Mouse (Mus musculus) forebrain, embryonic 10.5 days (tissue): ENCODE results near the gene Ppia. TPM values are rescaled to one million over a fixed set of nuclear protein-coding genes. Genes with fewer than 3 reads are reported as not detected.
"Not testable (repeated sequence)": the region's sequence is repeated elsewhere in the genome, so short reads cannot be mapped to it uniquely, and the experiment has no call there.

Experiments
- DNase-seq: peaks from one replicate; pipeline ENCODE4 v3.0.0-alpha.2; 2017; ENCODE audit warnings: low spot score; ENCODE audit errors: extremely low spot score
- H3K27ac ChIP-seq: fragments of 300-500 bp; sonication (generic); 2 replicates; pipeline ENCODE4 v1.5.1; 2016; ENCODE audit warnings: mild to moderate bottlenecking
- H3K27me3 ChIP-seq: fragments of 300-500 bp; sonication (generic); 2 replicates; pipeline ENCODE4 v1.6.1; 2016; ENCODE audit warnings: mild to moderate bottlenecking; ENCODE audit not compliant: poor library complexity, severe bottlenecking
- H3K36me3 ChIP-seq: fragments of 300-500 bp; sonication (generic); replicated peaks from 2 replicates; pipeline ENCODE4 v1.6.1; 2016; ENCODE audit warnings: mild to moderate bottlenecking, moderate library complexity
- H3K4me1 ChIP-seq: fragments of 300-500 bp; sonication (generic); 2 replicates; pipeline ENCODE4 v1.6.1; 2016
- H3K4me3 ChIP-seq: fragments of 300-500 bp; sonication (generic); 2 replicates; pipeline ENCODE4 v1.5.1; 2016; ENCODE audit warnings: mild to moderate bottlenecking, moderate library complexity
- H3K9me3 ChIP-seq: fragments of 300-500 bp; sonication (generic); 2 replicates; pipeline ENCODE4 v1.6.1; 2016; ENCODE audit warnings: mild to moderate bottlenecking, moderate library complexity
- WGBS: fragments of 180-500 bp; shearing (Covaris S2); methylation state at CpG from one replicate; pipeline ENCODE4 v1.1.7; 2016; 5-methylcytosine and 5-hydroxymethylcytosine counted together
- polyA plus RNA-seq: library from polyadenylated mRNA; unstranded; fragments of >200 nt; fragmentation: Nextera tagmentation; extraction: Ambion mirVana; gene quantifications from 2 replicates; pipeline ENCODE4 v1.2.1, GENCODE M21; 2016

Gene Ppia
- polyA plus RNA-seq, 1 experiment from 2014 or later, result 6,009 TPM

- Histone ChIP-seq H3K27ac (no peak overlapping the region), H3K9me3 (no peaks in the 10 kb centered on the region), H3K27me3 (no peaks in the 10 kb centered on the region), H3K4me1 (no peaks in the 10 kb centered on the region), H3K4me3 (no peak overlapping the region), H3K36me3 (peaks cover 98% of the 10 kb centered on the region)
- DNase-seq, result no peak
- WGBS, result 94% methylated on average over 7 of the region's 7 CpGs
Observed at GRCm38 (mm10) chr11:6430186-6430585, 14.9 kb downstream of the Ppia start.

GRCm38 (mm10) chr11:6436442-6436841, 21.2 kb downstream of the Ppia start:
- Histone ChIP-seq H3K4me3 (no peak overlapping the region), H3K36me3 (peaks cover 97% of the 10 kb centered on the region), H3K27me3 (no peaks in the 10 kb centered on the region), H3K9me3 (no peaks in the 10 kb centered on the region), H3K4me1 (no peaks in the 10 kb centered on the region), H3K27ac (no peak overlapping the region)
- DNase-seq, result no peak
- 72% methylated on average over 8 of the region's 8 CpGs for WGBS

- Histone ChIP-seq H3K27me3 (no peaks in the 10 kb centered on the region), H3K36me3 (peaks cover 96% of the 10 kb centered on the region), H3K27ac (no peak overlapping the region), H3K9me3 (no peaks in the 10 kb centered on the region), H3K4me1 (no peaks in the 10 kb centered on the region), H3K4me3 (no peak overlapping the region)
- WGBS, result 93% methylated on average over 2 of the region's 2 CpGs
- DNase-seq, result no peak
Observed at GRCm38 (mm10) chr11:6437667-6438066, 22.4 kb downstream of the Ppia start.

GRCm38 (mm10) chr11:6440171-6440570, 24.9 kb downstream of the Ppia start:
- 94% methylated on average over 4 of the region's 4 CpGs for WGBS
- H3K36me3 ChIP-seq, result peaks cover 72% of the 10 kb centered on the region
- H3K9me3 ChIP-seq, result no peaks in the 10 kb centered on the region
- H3K4me3 ChIP-seq, result no peak overlapping the region
- peaks cover 11% of the 10 kb centered on the region for H3K4me1 ChIP-seq
- no peak for DNase-seq
- H3K27me3 ChIP-seq, result no peaks in the 10 kb centered on the region
- no peak overlapping the region for H3K27ac ChIP-seq

GRCm38 (mm10) chr11:6442566-6442965, 27.3 kb downstream of the Ppia start:
- H3K4me3 ChIP-seq, result peak overlapping the region; percentile 85; the same call in 1 of the 2 replicates
- DNase-seq, result no peak
- no peaks in the 10 kb centered on the region for H3K9me3 ChIP-seq
- H3K27me3 ChIP-seq, result no peaks in the 10 kb centered on the region
- no peak overlapping the region for H3K27ac ChIP-seq
- H3K4me1 ChIP-seq, result peaks cover 14% of the 10 kb centered on the region
- H3K36me3 ChIP-seq, result peaks cover 48% of the 10 kb centered on the region
- WGBS, result 94% methylated on average over 4 of the region's 4 CpGs

- H3K4me3 ChIP-seq, result peak overlapping the region; percentile 85
- peak overlapping the region; percentile 99 for H3K27ac ChIP-seq
- peaks cover 2% of the 10 kb centered on the region; the same call in 1 of the 2 replicates for H3K9me3 ChIP-seq
- no peak for DNase-seq
- 67% methylated on average over 4 of the region's 4 CpGs for WGBS
- no peaks in the 10 kb centered on the region for H3K27me3 ChIP-seq
- H3K36me3 ChIP-seq, result peaks cover 43% of the 10 kb centered on the region
- H3K4me1 ChIP-seq, result peaks cover 14% of the 10 kb centered on the region
Observed at GRCm38 (mm10) chr11:6443102-6443501, 27.9 kb downstream of the Ppia start.

GRCm38 (mm10) chr11:6443727-6444076, 28.5 kb downstream of the Ppia start:
- Histone ChIP-seq H3K27ac (peak overlapping the region; percentile 99), H3K9me3 (peaks cover 4% of the 10 kb centered on the region; the same call in 1 of the 2 replicates), H3K36me3 (peaks cover 37% of the 10 kb centered on the region), H3K4me3 (peak overlapping the region; percentile 85), H3K4me1 (peaks cover 14% of the 10 kb centered on the region), H3K27me3 (no peaks in the 10 kb centered on the region)
- no peak for DNase-seq
- 1% methylated on average over 10 of the region's 10 CpGs for WGBS

- Histone ChIP-seq H3K4me3 (peak within 1 kb of the TSS; percentile 85), H3K27ac (peak within 1 kb of the TSS; percentile 99), H3K9me3 (peaks cover 4% of the 10 kb centered on the region; the same call in 1 of the 2 replicates), H3K36me3 (peaks cover 31% of the 10 kb centered on the region), H3K4me1 (peaks cover 14% of the 10 kb centered on the region), H3K27me3 (no peaks in the 10 kb centered on the region)
- WGBS, result under 1% methylated on average over 79 of the region's 80 CpGs
- peak; percentile 100 for DNase-seq
Observed at GRCm38 (mm10) chr11:6444077-6444853, 29.0 kb downstream of the Ppia start, which contains the start of gene H2afv. Gene H2afv (minus strand): TSS chr11:6444443.

DNA sequence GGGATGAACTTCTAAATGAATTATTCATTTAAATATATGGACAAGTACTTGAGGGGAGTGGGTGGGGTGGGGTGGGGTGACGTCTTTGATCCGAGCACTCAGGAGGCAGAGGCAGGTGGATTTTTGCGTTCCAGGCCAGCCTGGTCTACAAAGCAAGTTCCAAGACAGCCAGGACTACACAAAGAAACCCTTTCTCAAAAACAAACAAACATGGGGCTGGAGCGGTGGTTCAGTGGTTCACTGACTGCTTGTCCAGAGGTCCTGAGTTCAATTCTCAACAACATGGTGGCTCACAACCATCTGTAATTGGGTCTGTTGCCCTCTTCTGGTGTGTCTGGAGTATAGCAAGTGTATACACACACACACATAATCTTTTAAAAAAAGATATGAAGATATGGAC, 30.2 kb downstream of the Ppia start:
- Histone ChIP-seq H3K4me3 (peak overlapping the region; percentile 85; the same call in 1 of the 2 replicates), H3K27me3 (no peaks in the 10 kb centered on the region), H3K27ac (peak overlapping the region; percentile 99), H3K36me3 (peaks cover 23% of the 10 kb centered on the region), H3K4me1 (peaks cover 14% of the 10 kb centered on the region), H3K9me3 (peaks cover 4% of the 10 kb centered on the region; the same call in 1 of the 2 replicates)
- no peak for DNase-seq
- WGBS, result 86% methylated on average over 4 of the region's 4 CpGs

- WGBS, result 90% methylated on average over 7 of the region's 7 CpGs
- Histone ChIP-seq H3K4me3 (no peak overlapping the region), H3K4me1 (peaks cover 14% of the 10 kb centered on the region)
Observed at GRCm38 (mm10) chr11:6445951-6446350, 30.7 kb downstream of the Ppia start.

DNA sequence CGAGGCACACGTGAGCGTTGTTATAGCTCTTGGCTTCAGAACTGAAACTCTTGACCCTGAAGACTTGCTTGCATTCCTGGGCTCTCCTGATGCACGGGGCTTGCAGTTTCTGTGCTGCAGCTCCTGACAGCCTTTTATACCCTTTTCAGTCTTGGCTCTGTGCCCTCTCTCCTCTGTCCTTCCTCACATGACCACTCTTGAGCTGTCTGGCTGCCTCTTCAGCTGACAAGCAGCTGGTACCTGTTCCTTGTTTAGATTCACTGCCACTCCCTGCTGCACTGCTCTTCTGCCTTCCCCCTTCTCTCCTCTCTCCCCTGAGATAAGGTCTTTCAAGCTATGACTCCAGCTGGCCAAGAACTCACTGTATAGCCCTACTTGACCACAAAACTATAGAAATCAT, 32.2 kb downstream of the Ppia start:
- no peaks in the 10 kb centered on the region for H3K27me3 ChIP-seq
- peaks cover 3% of the 10 kb centered on the region; the same call in 1 of the 2 replicates for H3K36me3 ChIP-seq
- H3K4me1 ChIP-seq, result peaks cover 14% of the 10 kb centered on the region
- WGBS, result 90% methylated on average over 4 of the region's 4 CpGs
- no peak overlapping the region for H3K27ac ChIP-seq
- no peak for DNase-seq
- peaks cover 4% of the 10 kb centered on the region; the same call in 1 of the 2 replicates for H3K9me3 ChIP-seq
- no peak overlapping the region for H3K4me3 ChIP-seq

More at GRCm38 (mm10) chr11:6445951-6446350, 30.7 kb downstream of the Ppia start:
- DNase-seq, result no peak
- Histone ChIP-seq H3K27me3 (no peaks in the 10 kb centered on the region), H3K36me3 (peaks cover 18% of the 10 kb centered on the region), H3K9me3 (peaks cover 4% of the 10 kb centered on the region; the same call in 1 of the 2 replicates), H3K27ac (no peak overlapping the region)

- H3K27ac ChIP-seq, H3K9me3 ChIP-seq, H3K36me3 ChIP-seq, DNase-seq, H3K27me3 ChIP-seq, H3K4me3 ChIP-seq: not testable (repeated sequence)
- 95% methylated on average over 5 of the region's 5 CpGs for WGBS
- H3K4me1 ChIP-seq, result peaks cover 11% of the 10 kb centered on the region
Observed at GRCm38 (mm10) chr11:6448155-6448554, 32.9 kb downstream of the Ppia start.

GRCm38 (mm10) chr11:6456083-6456482, 40.8 kb downstream of the Ppia start:
- WGBS, result 83% methylated on average over 6 of the region's 6 CpGs
- H3K27me3 ChIP-seq, result no peaks in the 10 kb centered on the region
- H3K9me3 ChIP-seq, result no peaks in the 10 kb centered on the region; the same call in 1 of the 2 replicates
- H3K4me3 ChIP-seq, result no peak overlapping the region
- no peak overlapping the region for H3K27ac ChIP-seq
- DNase-seq, result no peak
- no peaks in the 10 kb centered on the region for H3K4me1 ChIP-seq
- no peaks in the 10 kb centered on the region for H3K36me3 ChIP-seq
